In genomic region chr9:83909836-83910235, GRCm38 (mm10) we compare ENCODE assay signal across 22 mouse cellular contexts. TPM values are rescaled to one million over a fixed set of nuclear protein-coding genes. Genes with fewer than 3 reads are reported as not detected.
DNase-seq lines count a peak whose midpoint lies in the region; ATAC-seq lines count a peak whose summit lies in the region.
"Had no signal": no experiment of that assay in that cellular context is flagged by ENCODE, and none has a peak within 500 bp of the region (broad histone marks: within the 10 kb centered on the region; RNA-seq: fewer than 3 reads in every experiment).

No protein-coding gene starts in this region.

- intact Hi-C loops in heart, postnatal 10 days (cut with DNase I) = no loop called here

- DNase-seq in heart, adult 11 months = peak; percentile 58
- DNase-seq in heart, postnatal 10 days = no peak
- DNase-seq in limb, embryonic 10.5 days (ENCODE audit: low spot score) = peak; percentile 6
- no peak for DNase-seq in limb, embryonic 11.5 days (ENCODE audit: low spot score)
- DNase-seq in frontal cortex, postnatal 36 days (ENCODE audit: low spot score in 2 of 2) = no peak
- DNase-seq in c-Kit-positive CD71-positive TER-119-positive erythroid progenitor cells, embryonic 14.5 days (ENCODE audit: low spot score) = no peak
- DNase-seq: adrenal gland, adult 2 months; adrenal gland, adult 8-10 months; adrenal gland, postnatal 10 days; adrenal gland, postnatal 14 days; adrenal gland, postnatal 25 days; adrenal gland, postnatal 36 days; B cell, adult 2 months; cerebellum, adult 11 months; cerebellum, adult 11-12 months; cerebellum, adult 18-20 months; cerebellum, adult 2 months had no signal

- no peak overlapping the region for H3K4me2 ChIP-seq in limb, embryonic 11.5 days (ENCODE audit: low read depth, severe bottlenecking)

- no peaks in the 10 kb centered on the region for H3K4me1 ChIP-seq in limb, embryonic 10.5 days
- no peaks in the 10 kb centered on the region for H3K4me1 ChIP-seq in limb, embryonic 11.5 days (ENCODE audit: control insufficient read depth, insufficient read depth, low read length)

- WGBS in limb, embryonic 10.5 days = 92% methylated on average over 2 of the region's 2 CpGs
- WGBS in limb, embryonic 11.5 days = 95% methylated on average over 2 of the region's 2 CpGs

- no peak overlapping the region for H3K9ac ChIP-seq in limb, embryonic 11.5 days (ENCODE audit: low read length)

- H3K27ac ChIP-seq in limb, embryonic 10.5 days = no peak overlapping the region
- no peak overlapping the region for H3K27ac ChIP-seq in limb, embryonic 11.5 days (replicated peaks; ENCODE audit: low read depth, low read length)

- H3K9me3 ChIP-seq in limb, embryonic 10.5 days (replicated peaks) = no peaks in the 10 kb centered on the region
- H3K9me3 ChIP-seq in limb, embryonic 11.5 days (ENCODE audit: control insufficient read depth, low read length) = no peaks in the 10 kb centered on the region
- H3K9me3 ChIP-seq: G1E had no signal

- no peaks in the 10 kb centered on the region for H3K36me3 ChIP-seq in limb, embryonic 10.5 days
- H3K36me3 ChIP-seq in limb, embryonic 11.5 days (ENCODE audit: control insufficient read depth, insufficient read depth, low read length) = no peaks in the 10 kb centered on the region
- H3K36me3 ChIP-seq: G1E had no signal

- H3K4me3 ChIP-seq in limb, embryonic 10.5 days = no peak overlapping the region
- no peak overlapping the region for H3K4me3 ChIP-seq in limb, embryonic 11.5 days (ENCODE audit: low read depth, low read length)

- ATAC-seq in limb, embryonic 11.5 days (ENCODE audit: insufficient number of reproducible peaks, low FRiP score, low TSS enrichment, low read depth) = 0 out of 2 replicates have a peak, but pooled peaks have one; percentile 67
- ATAC-seq: activated CD4-positive, CD25-positive, alpha-beta regulatory T cell, adult 4 months; CD4-positive, CD25-positive, alpha-beta regulatory T cell, adult 4 months; Patski had no signal

- H3K27me3 ChIP-seq in limb, embryonic 10.5 days (ENCODE audit: low read depth, poor library complexity, severe bottlenecking) = no peaks in the 10 kb centered on the region
- H3K27me3 ChIP-seq in limb, embryonic 11.5 days (ENCODE audit: control insufficient read depth, insufficient read depth, low read length) = no peaks in the 10 kb centered on the region
- H3K27me3 ChIP-seq: CH12.LX had no signal

RNA-seq across cellular contexts. Expression of gene Bckdhb, which starts 15.1 kb away (rescaled TPM):
- 10 to 100 TPM; 36.3 to 53.4 TPM for total RNA-seq in heart, postnatal 10 days (2021)
- 68.6 and 68.7 TPM in 2 replicates for polyA plus RNA-seq in limb, embryonic 10.5 days (2016; fragmentation: Nextera tagmentation; extraction: Ambion mirVana)
- polyA plus RNA-seq in limb, embryonic 11.5 days (2014; fragmentation: Nextera tagmentation; extraction: Ambion mirVana) = 61.1 and 66.3 TPM in 2 replicates

Comparison
In these comparisons a context has a peak if more than half of its experiments do, and no peak if none do; other contexts are left out.
1. DNase-seq: peak in heart, adult 11 months (single experiment) and limb, embryonic 10.5 days (single experiment); none in heart, postnatal 10 days (0 of 2), limb, embryonic 11.5 days (single experiment), frontal cortex, postnatal 36 days (0 of 2) and c-Kit-positive CD71-positive TER-119-positive erythroid progenitor cells, embryonic 14.5 days (single experiment).